Mouse (Mus musculus) activated CD4-positive, CD25-positive, alpha-beta regulatory T cell, adult 4 months (primary cell): ENCODE measurements at regions not wholly inside any gene's neighbourhood (a gene's known extent, or its start where the extent isn't known, plus 50 kb on each side); places are given as distances from the start of the nearest gene placed in this dataset.

ENCODE experiments used
- ATAC-seq: one replicate; pipeline ENCODE4 v1.8.0; 2017

DNA sequence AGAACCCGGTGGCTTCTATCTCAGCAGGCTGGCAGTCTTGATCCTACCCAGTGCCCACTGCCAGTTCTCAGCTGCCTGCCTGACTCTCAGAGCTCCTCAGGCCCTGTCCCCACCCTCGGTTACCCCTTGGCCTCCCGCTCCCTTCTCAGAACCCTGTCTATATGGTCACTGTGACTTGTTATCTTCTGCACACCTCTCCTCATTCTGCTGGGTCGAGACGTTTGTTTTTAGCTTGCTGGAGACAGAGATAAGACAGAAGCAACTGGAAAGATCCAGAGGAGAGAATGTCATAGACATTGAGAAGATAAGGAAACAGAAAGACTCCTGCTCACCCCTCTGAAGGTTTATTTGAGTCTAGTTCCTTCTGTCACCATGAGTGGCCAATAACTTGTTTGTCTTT, 53.8 kb upstream of the Phc1 start:
- ATAC-seq, result no peak

DNA sequence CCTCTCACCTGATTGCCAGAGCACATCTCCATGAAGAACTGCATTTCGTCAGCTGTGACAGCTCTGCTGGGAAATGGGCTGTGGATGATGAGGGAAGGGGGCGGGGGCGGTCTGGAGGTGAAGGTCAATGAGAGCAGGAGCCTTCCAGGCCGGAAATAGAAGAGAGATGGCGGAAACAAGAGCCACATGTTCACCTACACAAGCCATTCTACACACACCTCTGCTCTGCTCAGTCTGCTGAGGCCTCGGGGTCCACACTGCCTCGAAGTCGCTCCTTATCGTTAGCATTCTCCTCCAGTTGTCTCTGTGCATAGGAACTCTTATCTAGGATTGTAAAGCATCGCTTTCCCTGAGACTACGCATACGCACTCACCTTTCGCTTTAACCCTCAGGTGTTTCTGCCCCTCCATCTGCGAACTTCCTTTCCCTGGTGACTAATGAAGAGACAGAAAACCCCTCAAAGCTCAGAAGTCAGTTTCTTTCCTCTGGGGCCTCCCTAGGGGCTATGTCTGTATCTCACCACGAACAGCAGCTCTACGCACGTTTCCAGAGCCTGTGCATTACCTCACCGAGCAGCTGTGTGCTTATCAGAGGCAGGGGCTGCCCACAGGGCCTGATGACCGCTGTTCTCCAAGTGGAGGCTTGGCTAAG, 53.0 kb upstream of the Phc1 start:
- no peak for ATAC-seq

DNA sequence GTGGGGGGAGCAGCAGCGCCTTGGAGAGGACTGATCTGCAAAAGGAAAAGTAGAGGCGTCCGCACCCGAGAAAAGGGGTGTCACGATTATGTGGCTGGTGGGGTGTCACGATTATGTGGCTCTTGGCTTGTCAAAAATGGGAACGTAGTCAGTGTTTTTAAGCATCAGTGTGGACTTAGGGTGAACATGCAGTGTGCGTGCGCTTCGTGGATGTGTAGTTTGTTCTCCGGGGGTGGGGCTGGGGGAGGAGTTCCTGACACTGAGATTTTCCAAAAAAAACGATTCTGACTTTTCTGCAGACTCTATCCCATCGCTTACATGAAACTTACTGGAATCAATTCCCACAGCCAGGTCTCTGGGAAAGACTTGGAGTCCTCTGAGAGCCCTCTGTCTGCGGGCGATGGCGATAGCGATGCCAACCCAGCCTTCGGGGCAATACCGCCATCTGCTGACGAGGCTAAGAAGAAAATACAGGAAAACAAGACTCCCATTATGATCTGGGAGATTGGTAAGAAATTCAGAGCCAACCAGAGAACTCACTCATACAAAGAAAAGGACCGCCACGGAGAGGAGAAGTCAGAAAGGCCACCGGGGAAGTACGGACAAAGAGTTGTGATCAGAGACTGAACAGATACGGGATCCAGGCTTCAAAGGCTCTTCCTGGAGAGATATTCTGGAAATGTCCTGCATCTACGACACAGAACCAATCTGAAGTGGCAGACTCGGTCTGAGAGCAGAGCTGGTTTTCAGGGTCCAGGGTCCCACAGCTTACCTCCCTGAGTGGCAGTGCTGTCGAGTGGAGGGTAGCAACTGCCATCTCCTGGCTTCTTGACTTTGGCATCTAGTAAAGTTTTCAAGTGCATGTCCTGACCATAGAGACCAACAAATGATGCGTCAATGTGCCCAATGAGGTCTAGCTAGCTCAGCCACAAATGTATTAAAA, 51.6 kb upstream of the Phc1 start:
- ATAC-seq, result peak; percentile 44

DNA sequence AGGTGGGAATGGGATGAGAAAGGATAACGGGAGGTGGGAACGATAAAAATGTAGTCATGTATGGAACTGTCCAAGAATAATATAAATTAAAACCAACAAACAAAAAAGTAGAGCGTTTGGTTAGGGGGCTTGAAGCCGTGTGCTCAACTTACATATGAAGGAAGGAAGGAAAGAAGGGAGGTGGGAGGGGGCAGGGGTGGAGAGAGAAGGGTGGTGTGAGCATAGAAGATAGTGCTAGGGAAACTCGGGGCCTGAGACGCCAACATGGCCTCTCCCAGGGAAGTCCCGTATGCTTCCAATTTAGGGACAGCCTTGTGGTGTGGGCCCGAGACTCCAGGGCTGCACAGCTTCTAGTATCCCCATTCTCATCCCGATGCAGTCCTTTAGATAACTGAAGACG, 50.8 kb upstream of the Phc1 start:
- no peak for ATAC-seq

DNA sequence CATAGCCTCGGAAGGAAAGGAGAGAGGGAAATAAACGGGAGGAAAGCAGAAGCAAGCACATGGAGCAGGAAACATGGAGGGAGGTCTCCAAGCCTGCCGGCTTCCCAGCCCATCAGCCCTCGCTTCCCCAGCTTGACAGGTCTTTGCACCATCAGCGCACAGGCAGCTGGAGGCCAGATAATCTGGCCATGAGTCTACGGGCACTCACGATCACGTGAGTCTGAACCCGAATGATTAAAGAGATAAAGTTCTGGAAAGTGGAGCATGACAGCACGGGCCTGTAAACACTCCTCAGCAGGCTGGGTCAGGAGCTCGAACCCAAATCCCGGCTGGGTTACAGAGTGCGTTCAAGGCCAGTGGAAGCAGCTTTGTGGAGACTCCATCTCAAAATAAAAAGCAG, 50.4 kb upstream of the Phc1 start:
- no peak for ATAC-seq
